Mouse (Mus musculus): Measurements from ENCODE around the gene Prr7.
"Not testable (repeated sequence)": the region's sequence is repeated elsewhere in the genome, so short reads cannot be mapped to it uniquely, and the experiment has no call there.

Prr7 gene

GRCm38 (mm10) chr13:55464027-55464884, at the start of gene Prr7:
Gene Prr7, plus strand, starts transcription at chr13:55464267.
- no peak for DNase-seq (ENCODE audit: low spot score in 2 of 2)

- DNase-seq (ENCODE audit: low spot score in 2 of 2) = no peak
Measured at GRCm38 (mm10) chr13:55414743-55415380, 49.2 kb upstream of the Prr7 start, which contains the start of gene Pfn3. Gene Pfn3, minus strand, starts transcription at chr13:55415232.

- DNase-seq (ENCODE audit: low spot score in 2 of 2) = peak; percentile 85
Measured at GRCm38 (mm10) chr13:55418004-55418403, 46.1 kb upstream of the Prr7 start.

GRCm38 (mm10) chr13:55419142-55419541, 44.9 kb upstream of the Prr7 start:
- DNase-seq (ENCODE audit: low spot score in 2 of 2) = no peak

GRCm38 (mm10) chr13:55420018-55420932, 43.8 kb upstream of the Prr7 start:
- DNase-seq (ENCODE audit: low spot score in 2 of 2) = no peak

- peak; percentile 72 to 73 for DNase-seq (ENCODE audit: low spot score in 2 of 2)
Measured at GRCm38 (mm10) chr13:55420933-55421800, 42.9 kb upstream of the Prr7 start.

- DNase-seq (ENCODE audit: low spot score in 2 of 2) = no peak
Measured at GRCm38 (mm10) chr13:55426613-55427012, 37.5 kb upstream of the Prr7 start, which contains the start of gene F12. Gene F12, minus strand, starts transcription at chr13:55426793.

GRCm38 (mm10) chr13:55429226-55429888, 34.7 kb upstream of the Prr7 start:
- peak; percentile 87 for DNase-seq (ENCODE audit: low spot score in 2 of 2)

- DNase-seq (ENCODE audit: low spot score in 2 of 2) = no peak
Measured at GRCm38 (mm10) chr13:55430566-55430965, 33.5 kb upstream of the Prr7 start.

- DNase-seq (ENCODE audit: low spot score in 2 of 2) = no peak
Measured at GRCm38 (mm10) chr13:55431889-55432685, 32.0 kb upstream of the Prr7 start.

- not testable (repeated sequence) for DNase-seq (ENCODE audit: low spot score in 2 of 2)
Measured at GRCm38 (mm10) chr13:55437111-55437629, 26.9 kb upstream of the Prr7 start.

GRCm38 (mm10) chr13:55443799-55444285, 20.2 kb upstream of the Prr7 start:
- no peak for DNase-seq (ENCODE audit: low spot score in 2 of 2)

- DNase-seq (ENCODE audit: low spot score in 2 of 2) = no peak
Measured at GRCm38 (mm10) chr13:55444286-55444936, 19.7 kb upstream of the Prr7 start.

- DNase-seq (ENCODE audit: low spot score in 2 of 2) = peak; percentile 100
Measured at GRCm38 (mm10) chr13:55444937-55445315, 19.1 kb upstream of the Prr7 start, which contains the start of gene Grk6. Gene Grk6, plus strand, starts transcription at chr13:55445072.

GRCm38 (mm10) chr13:55445361-55446091, 18.5 kb upstream of the Prr7 start:
- peak in 1 of 2 experiments; percentile 56 for DNase-seq (ENCODE audit: low spot score in 2 of 2)

- no peak for DNase-seq (ENCODE audit: low spot score in 2 of 2)
Measured at GRCm38 (mm10) chr13:55446483-55447105, 17.5 kb upstream of the Prr7 start.

GRCm38 (mm10) chr13:55447543-55447943, 16.5 kb upstream of the Prr7 start:
- peak in 1 of 2 experiments; percentile 47 for DNase-seq (ENCODE audit: low spot score in 2 of 2)

Data from heart, adult 9 months (tissue).